8 mouse cellular contexts compared by ENCODE assay signal in genomic region chr5:145191962-145192361, GRCm38 (mm10). TPM values are rescaled to one million over a fixed set of nuclear protein-coding genes. Genes with fewer than 3 reads are reported as not detected.
DNase-seq lines count a peak whose midpoint lies in the region; ATAC-seq and TF ChIP-seq lines count a peak whose summit lies in the region.

Atp5j2 (minus strand) TSS chr5:145192062.

- H3K9ac ChIP-seq in heart, adult 2 months (ENCODE audit: low read depth, low read length): peak within 1 kb of the TSS; percentile 80

- no peaks in the 10 kb centered on the region for H3K27me3 ChIP-seq in heart, adult 2 months (ENCODE audit: control insufficient read depth, insufficient read depth, low read length)
- H3K27me3 ChIP-seq in megakaryocyte, embryonic 14.5 days (replicated peaks): no peaks in the 10 kb centered on the region

- no peak for TF ChIP-seq POLR2A in heart, adult 2 months (IDR thresholded peaks at IDR 0.05; ENCODE audit: insufficient read depth, low read depth, low read length)

- intact Hi-C loops in heart, adult 2 months (cut with DNase I): loop anchor here (1.0 to 2.0 kb wide), 3 partner anchors 12 to 39 kb away; partner anchors contain the start of genes Cpsf4, Ptcd1, Zfp655 and Zkscan5

- H3K36me3 ChIP-seq in heart, adult 2 months (ENCODE audit: control insufficient read depth, insufficient read depth, low read length): peaks cover 14% of the 10 kb centered on the region
- peaks cover 56% of the 10 kb centered on the region for H3K36me3 ChIP-seq in megakaryocyte, embryonic 14.5 days (replicated peaks; ENCODE audit: low read length)

- peak within 1 kb of the TSS; percentile 94 for H3K27ac ChIP-seq in heart, adult 2 months

- 91% methylated on average over 2 of the region's 2 CpGs for whole genome bisulfite sequencing in heart, adult 2 months

- no peaks in the 10 kb centered on the region for H3K9me3 ChIP-seq in megakaryocyte, embryonic 14.5 days

- TF ChIP-seq CTCF in heart, adult 2 months (IDR thresholded peaks at IDR 0.05): no peak

- H3K4me3 ChIP-seq in heart, adult 2 months: peak within 1 kb of the TSS; percentile 79
- peak within 1 kb of the TSS; percentile 96 for H3K4me3 ChIP-seq in megakaryocyte, embryonic 14.5 days (replicated peaks)

- TF ChIP-seq EP300 in heart, adult 2 months (IDR thresholded peaks at IDR 0.05; ENCODE audit: insufficient read depth, low read depth, low read length): no peak

- peaks cover 6% of the 10 kb centered on the region for H3K79me2 ChIP-seq in heart, adult 2 months (replicated peaks; ENCODE audit: control insufficient read depth, insufficient read depth, low read length)

- peaks cover 9% of the 10 kb centered on the region for H3K4me1 ChIP-seq in heart, adult 2 months (ENCODE audit: control insufficient read depth, insufficient read depth, low read length)
- peaks cover 41% of the 10 kb centered on the region for H3K4me1 ChIP-seq in megakaryocyte, embryonic 14.5 days

- no peak for DNase-seq in heart, adult 2 months
- DNase-seq in heart, adult 9 months (ENCODE audit: low spot score in 2 of 2): no peak
- DNase-seq in adrenal gland, postnatal 10 days: no peak
- no peak for DNase-seq in gastrocnemius, adult 8-10 months (ENCODE audit: low spot score in 2 of 2)
- no peak for DNase-seq in right cerebral cortex, postnatal 4 days
- no peak for DNase-seq in kidney, adult 8-10 months

- no peak for ATAC-seq in inflammation-experienced regulatory T-cells, adult 6 months

RNA-seq across cellular contexts. Expression of gene Atp5j2, which starts in this region (rescaled TPM):
- total RNA-seq in heart, adult 2 months (2021): 1,000 to 10,000 TPM in 1 of 2 experiments, 100 to 1,000 TPM in 1; 962 to 1,137 TPM
- 733 and 858 TPM in 2 replicates for polyA plus RNA-seq in heart, adult 2 months (2012; rRNA removed)
- total RNA-seq in adrenal gland, postnatal 10 days (2021): 100 to 1,000 TPM; 810 to 842 TPM
- total RNA-seq in gastrocnemius, adult 8-10 months (2022): 100 to 1,000 TPM; 621 to 954 (median 825) TPM
- 100 to 1,000 TPM; 377 to 453 (median 389) TPM for polyA plus RNA-seq in inflammation-experienced regulatory T-cells, adult 6 months (2017; shearing (Covaris generic))
- polyA plus RNA-seq in megakaryocyte, embryonic 14.5 days (2012; ENCODE audit: insufficient read depth, low replicate concordance): 3.0 and 56.7 TPM in 2 replicates
